Mouse (Mus musculus) thymus, postnatal 14 days (tissue): Measurements from ENCODE around the gene Nek6.

Source experiments
- DNase-seq: peaks from one replicate; pipeline ENCODE4 v3.0.0; 2021

Gene Nek6

DNA sequence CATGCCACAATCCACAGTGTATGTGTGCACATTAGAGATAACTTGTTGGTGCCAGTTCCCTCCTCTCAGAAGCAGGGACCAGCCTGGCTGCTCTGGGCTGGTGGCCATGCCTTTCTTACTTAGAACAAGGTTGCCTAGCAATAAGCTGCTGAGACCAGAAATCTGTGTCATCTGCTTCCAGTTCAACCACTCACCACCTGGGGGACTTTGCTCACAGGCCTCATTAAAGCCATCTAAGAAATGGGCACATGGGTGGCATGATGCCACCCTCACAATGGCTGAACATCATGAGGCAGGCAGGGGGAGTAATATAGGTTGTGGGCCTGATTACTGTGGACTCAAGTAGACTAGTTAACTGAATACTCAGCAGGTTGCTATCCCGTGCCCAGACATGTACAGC lies 1.3 kb upstream of the Nek6 start:
- DNase-seq, result no peak

GRCm38 (mm10) chr2:38512308-38513182 lies 1.1 kb downstream of the Nek6 start:
- DNase-seq, result no peak

- DNase-seq, result no peak
Measured at GRCm38 (mm10) chr2:38513183-38513529, 1.7 kb downstream of the Nek6 start.

GRCm38 (mm10) chr2:38514411-38514810 lies 3.0 kb downstream of the Nek6 start:
- DNase-seq, result no peak

DNA sequence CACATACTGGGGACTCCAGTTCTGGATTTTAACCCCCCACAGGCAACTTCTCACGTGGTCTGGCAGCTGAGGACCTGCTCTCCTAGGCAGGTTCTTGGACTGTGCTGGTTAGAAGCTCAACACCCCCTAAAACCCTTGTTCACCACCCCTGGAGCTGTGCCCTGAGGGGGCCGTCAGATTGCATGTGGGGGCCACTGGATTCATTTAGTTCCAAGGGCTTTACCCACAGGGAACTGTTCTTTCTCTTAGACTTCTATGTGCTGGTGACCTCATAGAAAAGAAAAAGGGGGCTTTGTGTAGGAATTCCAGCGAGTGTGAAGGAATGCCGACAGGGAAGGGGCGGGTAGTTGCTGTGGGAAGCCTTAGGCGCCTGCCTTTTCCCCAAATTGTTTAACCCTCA lies 4.0 kb downstream of the Nek6 start:
- no peak for DNase-seq

DNA sequence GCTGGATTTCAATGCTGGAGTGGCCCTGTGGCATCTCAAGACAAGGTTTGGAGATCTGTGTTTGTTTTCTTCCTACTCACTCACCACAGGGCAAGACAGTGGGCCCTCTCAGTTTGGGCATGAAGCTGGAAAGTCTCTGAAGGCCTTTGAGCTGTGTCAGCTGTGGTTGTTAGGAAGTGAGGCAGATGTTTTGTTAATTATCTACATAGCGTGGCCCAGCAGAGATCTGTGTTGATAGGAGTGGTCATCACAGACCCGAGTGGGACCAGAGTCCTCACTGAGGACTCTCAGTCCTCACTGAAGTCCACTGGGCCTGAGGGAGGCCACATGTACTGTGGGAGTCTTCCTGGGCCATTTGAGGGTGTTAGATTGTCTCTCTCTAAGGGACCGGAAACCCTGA lies 5.0 kb downstream of the Nek6 start:
- no peak for DNase-seq

GRCm38 (mm10) chr2:38517045-38517444 lies 5.6 kb downstream of the Nek6 start:
- no peak for DNase-seq

DNA sequence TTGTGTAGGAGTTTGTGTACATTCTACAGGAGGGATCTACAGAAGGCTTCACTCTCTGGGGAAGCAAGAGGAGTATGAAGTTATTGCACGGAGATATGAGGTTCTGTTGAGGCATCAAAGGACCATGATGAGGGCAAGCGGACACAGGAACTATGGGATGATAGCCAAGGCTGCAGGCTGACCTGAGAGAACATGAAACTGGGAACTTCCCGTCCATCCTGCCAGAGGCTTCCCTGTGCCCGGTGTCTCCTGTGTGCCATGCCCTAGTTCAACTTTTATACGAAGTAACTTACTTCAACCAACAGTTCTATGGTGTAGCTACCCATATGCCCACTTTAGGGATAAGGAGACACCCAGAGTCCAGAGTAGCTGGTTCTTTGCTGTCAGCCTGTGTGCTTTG lies 7.3 kb downstream of the Nek6 start:
- DNase-seq, result no peak

DNA sequence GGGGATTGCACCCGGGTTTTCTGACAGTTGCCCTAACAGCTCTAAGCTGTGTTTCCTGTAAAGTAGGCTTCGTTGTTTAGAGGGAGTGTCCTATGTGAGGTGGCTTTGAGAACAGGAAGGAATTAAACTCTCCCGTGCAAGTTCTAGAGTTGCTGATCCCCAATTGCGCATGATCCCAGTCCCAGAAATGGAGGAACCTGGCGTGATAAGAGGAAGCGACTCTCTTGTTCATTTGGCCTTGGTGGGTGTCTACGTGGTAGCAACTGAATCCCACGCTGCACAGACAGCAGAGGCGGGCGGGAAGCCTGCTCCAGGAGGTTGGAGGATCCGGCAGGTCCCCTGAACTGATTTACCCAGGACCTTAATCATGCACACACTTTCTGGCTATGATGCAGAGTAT lies 8.5 kb downstream of the Nek6 start:
- no peak for DNase-seq

DNA sequence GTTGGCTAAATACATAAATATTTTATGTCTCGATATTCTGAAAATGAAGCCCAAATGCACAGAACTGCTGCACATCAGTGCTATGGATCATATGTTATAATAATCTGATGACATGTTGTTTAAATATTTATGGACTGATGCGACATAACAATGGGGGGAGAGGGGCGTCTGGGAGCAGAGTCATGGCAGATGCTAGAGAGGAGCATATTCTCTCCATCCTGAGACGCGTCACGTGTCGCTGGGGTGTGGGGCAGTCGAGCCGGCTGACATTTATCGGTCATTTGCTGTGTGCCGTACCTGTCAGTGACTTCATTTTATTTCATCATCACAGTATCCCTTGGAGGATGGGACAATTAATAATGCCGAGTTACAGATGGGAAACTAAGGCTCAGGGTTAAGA lies 10.2 kb downstream of the Nek6 start:
- DNase-seq, result no peak

DNA sequence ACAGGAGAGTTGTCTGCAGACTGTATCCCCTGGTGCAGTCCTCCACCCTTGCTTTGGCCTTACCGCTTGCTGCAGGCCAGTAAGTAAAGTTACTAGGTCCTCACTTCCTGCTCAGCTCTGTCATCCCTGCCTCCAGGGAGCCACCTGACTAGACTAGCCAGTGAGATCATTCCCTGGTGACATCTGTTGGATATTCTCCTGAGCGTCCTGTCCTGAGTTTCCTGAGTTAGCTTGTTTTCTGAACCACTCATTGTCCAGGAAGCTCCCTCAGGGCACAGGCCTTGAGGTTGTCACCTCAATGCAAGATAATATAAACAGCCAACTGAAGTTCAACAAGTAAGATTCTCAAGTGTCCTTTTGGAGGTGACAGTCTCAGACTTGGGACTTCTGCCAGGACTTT lies 10.9 kb downstream of the Nek6 start:
- no peak for DNase-seq

GRCm38 (mm10) chr2:38523781-38524445 lies 12.5 kb downstream of the Nek6 start:
- DNase-seq, result no peak

DNA sequence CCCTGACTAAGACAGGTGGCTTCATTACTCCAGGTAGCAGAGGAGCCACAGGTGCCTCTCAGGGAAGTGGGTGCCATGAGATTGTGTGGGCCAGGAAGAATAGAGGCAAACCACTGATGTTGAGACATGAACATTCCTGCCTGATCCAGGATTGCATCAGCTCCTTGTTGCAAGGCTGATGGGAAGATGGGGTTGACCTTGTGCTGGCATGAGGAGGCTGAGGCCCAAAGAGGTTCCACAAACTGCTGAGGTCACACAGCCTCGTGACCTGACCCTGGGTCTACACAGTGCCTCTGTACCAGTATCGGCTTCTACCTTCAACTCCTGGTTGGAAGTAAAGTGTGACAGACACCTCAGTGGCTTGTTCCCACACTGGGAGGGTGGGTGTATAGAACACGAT lies 13.6 kb downstream of the Nek6 start:
- no peak for DNase-seq

- DNase-seq, result no peak
Measured at GRCm38 (mm10) chr2:38529582-38530152, 18.2 kb downstream of the Nek6 start.

DNA sequence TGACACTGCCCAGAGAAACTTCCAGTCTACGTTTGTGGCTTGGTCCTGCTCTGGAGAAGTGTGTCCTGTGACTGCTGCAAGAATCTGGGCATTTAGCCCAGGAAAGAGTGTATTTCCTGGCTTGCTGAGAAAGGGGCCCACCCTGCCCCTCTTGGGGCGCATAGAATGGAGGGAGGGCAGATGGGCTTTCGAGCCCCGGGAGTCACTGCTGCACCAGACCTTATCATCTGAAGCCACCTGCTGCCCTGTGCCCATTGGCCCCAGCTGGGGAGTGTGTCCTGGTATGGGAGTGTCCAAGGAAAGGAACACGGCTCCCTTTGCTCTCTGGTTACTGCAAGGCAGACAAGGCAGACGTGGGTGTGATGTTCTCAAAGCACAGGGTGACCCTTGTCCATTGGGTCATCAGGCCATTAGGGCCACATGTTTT lies 19.5 kb downstream of the Nek6 start:
- DNase-seq, result no peak

GRCm38 (mm10) chr2:38533322-38533721 lies 21.9 kb downstream of the Nek6 start:
- no peak for DNase-seq

DNA sequence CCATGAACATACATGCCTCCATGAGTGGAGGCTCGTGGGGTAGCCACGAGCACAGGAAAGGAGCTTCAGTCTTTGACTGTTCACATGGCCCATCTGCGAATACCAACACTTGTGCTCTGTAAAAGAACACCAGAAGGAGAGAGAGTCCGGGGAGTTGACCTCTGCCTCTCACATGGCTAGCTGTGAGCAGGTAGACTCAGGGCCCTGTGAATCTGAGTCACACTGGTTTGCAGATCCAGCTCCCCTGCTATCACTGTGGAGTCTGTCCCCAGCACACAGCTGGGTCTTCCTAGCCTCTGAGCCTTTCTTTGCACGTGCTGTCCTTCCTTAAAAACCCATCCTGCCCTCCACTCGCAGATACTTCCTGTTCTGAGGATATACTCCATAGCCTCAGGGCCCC lies 22.3 kb downstream of the Nek6 start:
- DNase-seq, result no peak

DNA sequence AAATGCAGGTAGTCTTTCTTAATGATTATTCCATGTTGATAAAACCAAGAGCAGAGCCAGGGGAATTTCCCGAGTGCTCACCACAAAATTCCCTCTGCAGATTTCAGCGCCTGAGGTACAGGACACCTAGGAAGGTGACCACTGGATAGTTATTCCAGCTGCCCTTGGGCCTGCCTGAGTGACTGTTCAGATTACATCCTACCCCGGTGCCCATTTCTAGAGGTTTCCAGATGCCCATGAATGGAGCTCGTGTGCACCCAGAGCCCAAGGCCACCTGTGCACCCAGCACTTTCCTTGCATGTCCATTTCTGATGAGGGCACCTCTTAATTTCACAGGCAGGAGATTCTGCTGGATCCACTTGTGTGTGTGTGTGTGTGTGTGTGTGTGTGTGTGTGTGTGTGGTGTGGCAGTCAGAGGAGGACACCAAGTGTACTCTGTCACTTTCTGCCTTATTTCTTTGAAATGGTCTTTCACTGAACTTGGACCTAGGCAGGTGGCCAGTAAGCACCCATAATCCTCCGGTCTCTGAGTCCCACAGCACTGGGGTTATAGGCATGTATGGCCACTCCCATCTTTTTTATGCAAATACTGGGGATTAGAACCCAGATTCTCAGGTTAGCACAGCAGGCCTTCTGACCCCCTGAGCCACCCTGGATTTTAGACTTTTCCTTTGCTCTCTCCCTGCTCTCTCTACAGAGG lies 22.9 kb downstream of the Nek6 start:
- DNase-seq, result no peak

- no peak for DNase-seq
Measured at GRCm38 (mm10) chr2:38535051-38535450, 23.6 kb downstream of the Nek6 start.

DNA sequence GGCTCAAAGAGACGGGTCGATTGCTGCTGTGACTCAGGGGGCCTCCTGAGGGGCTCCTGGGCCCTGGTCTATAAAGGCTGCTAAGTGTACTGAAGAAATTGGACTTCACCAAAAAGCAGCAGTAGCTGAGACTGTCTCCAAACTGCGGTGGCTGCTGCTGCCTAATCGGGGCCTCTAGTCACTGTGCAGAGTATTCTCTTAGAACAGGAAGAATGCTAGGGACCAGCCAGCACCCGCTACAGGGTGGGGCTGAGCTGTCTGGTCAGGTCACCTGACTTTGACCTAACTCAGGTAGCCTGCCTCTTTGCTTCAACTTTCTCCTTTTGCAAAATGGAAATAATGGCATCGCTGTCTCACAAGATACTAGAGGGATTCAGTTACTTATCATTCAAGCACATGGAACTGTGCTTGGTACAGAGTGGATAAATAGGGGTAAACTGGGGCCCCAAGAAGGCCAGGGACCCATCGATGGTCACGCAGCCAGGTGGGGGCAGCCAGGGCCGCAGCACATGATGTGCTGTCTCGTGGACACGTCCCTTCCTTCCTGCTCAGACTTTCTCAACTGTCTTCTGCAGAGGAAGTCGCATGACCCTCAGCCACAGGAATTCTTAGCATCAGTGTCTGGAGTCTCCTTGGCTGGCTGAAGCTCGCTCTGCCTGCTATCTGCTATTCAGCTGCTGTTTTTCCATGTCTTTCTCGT lies 24.2 kb downstream of the Nek6 start:
- no peak for DNase-seq

DNA sequence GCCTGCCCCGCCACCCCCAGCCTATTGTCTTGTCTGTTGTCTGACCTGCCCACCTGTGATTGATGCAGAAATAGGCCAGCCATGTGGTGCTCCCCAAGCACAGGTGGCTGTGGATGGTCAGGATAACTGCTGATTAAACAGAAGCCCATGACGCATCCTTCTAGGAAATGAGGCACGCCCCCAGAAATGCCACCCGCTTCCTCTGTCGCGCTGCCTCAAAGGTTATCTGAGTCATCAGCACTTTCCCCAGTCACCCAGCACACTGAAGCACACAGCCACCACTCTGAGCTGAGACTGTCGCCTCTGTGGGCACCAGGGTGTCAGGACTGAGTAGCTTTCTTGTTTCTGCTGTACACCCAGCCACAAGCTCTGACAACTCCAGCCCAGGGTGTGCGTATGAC lies 24.9 kb downstream of the Nek6 start:
- DNase-seq, result peak; percentile 41

GRCm38 (mm10) chr2:38539677-38540076 lies 28.2 kb downstream of the Nek6 start:
- DNase-seq, result no peak

DNA sequence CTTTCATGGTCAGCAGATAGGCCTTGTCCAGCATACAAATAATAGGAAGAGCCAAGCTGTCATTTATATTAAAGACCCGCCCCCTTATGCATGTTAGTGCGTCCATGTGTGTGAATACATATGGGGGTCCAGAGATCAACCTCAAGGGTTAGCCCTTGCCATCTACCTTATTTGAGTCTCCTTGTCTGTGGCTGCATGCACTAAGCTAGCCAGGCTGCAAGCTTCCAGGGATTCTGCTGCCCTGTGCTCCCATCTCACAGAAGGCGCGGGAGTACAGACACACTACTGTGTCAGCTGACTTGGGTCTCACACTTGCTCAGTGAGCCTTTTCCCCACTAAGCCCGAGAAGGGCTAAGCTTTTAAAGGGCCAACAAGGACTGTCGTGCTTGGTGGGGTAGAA lies 29.2 kb downstream of the Nek6 start:
- no peak for DNase-seq
